Mouse (Mus musculus) E14TG2a.4 (cell line): ENCODE data around the gene Plekhg6.
A peak's percentile ranks its signal among the peaks of the same experiment; 100 is the strongest.

Source experiments
- H3K27me3 ChIP-seq: 2 replicates; pipeline ENCODE4 v1.6.1; 2014; ENCODE audit warnings: low read length, control low read depth; ENCODE audit not compliant: insufficient read depth
- H3K36me3 ChIP-seq: 2 replicates; pipeline ENCODE4 v1.6.1; 2014; ENCODE audit warnings: low read length, control low read depth; ENCODE audit not compliant: insufficient read depth
- H3K4me1 ChIP-seq: replicated peaks from 2 replicates; pipeline ENCODE4 v1.6.1; 2014; ENCODE audit warnings: low read depth, low read length, control low read depth
- H3K4me3 ChIP-seq: replicated peaks from 2 replicates; pipeline ENCODE4 v1.5.1; 2014; ENCODE audit warnings: mild to moderate bottlenecking, low read length
- H3K9me3 ChIP-seq: 2 replicates; pipeline ENCODE4 v1.6.1; 2014; ENCODE audit warnings: low read length, control low read depth
- CTCF ChIP-seq: conservative IDR thresholded peaks from 2 replicates; pipeline ENCODE4 v1.5.1; 2014; ENCODE audit warnings: low read length
- NANOG ChIP-seq: IDR thresholded peaks from 2 replicates; pipeline ENCODE4 v1.6.1; 2014; ENCODE audit warnings: borderline replicate concordance, low read length, mixed read lengths
- POU5F1 ChIP-seq: IDR thresholded peaks from 2 replicates; pipeline ENCODE4 v1.6.1; 2014; ENCODE audit warnings: low read length, borderline replicate concordance

Plekhg6 gene

GRCm38 (mm10) chr6:125333112-125333899 is 47.3 kb downstream of the Plekhg6 start:
- TF ChIP-seq NANOG (no peak), CTCF (no peak), POU5F1 (no peak)
- Histone ChIP-seq H3K27me3 (peaks cover 43% of the 10 kb centered on the region), H3K9me3 (no peaks in the 10 kb centered on the region), H3K4me1 (peaks cover 17% of the 10 kb centered on the region), H3K4me3 (no peak overlapping the region), H3K36me3 (no peaks in the 10 kb centered on the region)

DNA sequence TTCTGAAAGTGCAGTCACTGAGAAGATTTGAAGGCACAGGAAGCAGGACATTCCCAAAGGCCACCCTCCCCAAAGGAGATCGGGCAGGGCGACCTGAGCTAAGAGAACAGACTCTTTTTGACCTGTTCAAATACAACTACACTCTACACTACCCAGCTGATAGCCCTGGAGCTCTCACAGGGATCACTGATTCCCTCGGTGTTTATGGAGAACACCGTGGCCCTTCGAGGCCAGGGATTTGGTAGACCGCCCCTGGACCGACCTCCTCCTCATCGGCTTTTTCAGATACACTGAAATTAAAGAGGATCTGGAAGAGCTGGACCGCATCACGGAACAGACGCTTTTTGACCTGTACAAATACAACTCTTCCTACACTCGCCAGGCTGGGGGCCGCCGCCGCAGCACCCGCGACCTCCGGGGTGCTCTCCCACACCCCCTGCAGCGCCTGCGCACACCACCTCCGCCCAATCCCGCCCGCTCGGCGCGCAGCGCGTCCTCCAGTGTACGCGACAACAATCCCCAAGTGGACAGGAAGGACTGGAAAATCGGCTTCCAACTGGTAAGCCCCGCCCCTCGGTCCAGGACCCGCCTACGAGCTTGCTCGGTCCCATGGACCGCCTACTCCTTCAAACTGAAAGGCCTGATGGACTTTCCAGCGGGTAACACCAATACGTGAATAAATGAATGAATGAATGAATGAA is 49.8 kb downstream of the Plekhg6 start:
- TF ChIP-seq POU5F1 = no peak
- no peak for TF ChIP-seq CTCF
- no peak for TF ChIP-seq NANOG
- H3K27me3 ChIP-seq = peaks cover 41% of the 10 kb centered on the region
- H3K9me3 ChIP-seq = no peaks in the 10 kb centered on the region
- no peaks in the 10 kb centered on the region for H3K36me3 ChIP-seq
- H3K4me3 ChIP-seq = peak overlapping the region; percentile 76
- peaks cover 18% of the 10 kb centered on the region for H3K4me1 ChIP-seq

DNA sequence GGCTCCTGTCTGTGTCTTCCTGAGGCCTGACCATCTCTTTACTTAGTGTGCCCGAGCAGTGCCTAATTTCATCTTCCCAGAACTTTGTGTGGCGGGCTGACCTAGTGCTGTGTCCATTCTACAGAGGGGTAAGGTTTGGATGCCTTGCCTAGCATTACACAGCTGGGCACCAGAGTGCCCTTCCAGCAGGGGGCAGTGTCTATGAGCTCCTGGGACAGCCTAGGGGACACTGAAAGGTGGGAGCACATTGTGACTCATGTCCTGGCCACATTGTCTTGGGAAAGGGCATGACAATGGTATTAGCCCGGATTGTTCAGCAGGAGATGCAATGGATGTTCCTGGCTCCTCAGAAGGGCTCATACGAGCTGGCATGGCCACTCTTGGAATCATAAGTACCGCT is 52.4 kb downstream of the Plekhg6 start:
- Histone ChIP-seq H3K4me1 (peaks cover 23% of the 10 kb centered on the region), H3K9me3 (no peaks in the 10 kb centered on the region), H3K4me3 (no peak overlapping the region), H3K36me3 (no peaks in the 10 kb centered on the region), H3K27me3 (peaks cover 61% of the 10 kb centered on the region)
- peak; percentile 55 for TF ChIP-seq CTCF
- no peak for TF ChIP-seq POU5F1

DNA sequence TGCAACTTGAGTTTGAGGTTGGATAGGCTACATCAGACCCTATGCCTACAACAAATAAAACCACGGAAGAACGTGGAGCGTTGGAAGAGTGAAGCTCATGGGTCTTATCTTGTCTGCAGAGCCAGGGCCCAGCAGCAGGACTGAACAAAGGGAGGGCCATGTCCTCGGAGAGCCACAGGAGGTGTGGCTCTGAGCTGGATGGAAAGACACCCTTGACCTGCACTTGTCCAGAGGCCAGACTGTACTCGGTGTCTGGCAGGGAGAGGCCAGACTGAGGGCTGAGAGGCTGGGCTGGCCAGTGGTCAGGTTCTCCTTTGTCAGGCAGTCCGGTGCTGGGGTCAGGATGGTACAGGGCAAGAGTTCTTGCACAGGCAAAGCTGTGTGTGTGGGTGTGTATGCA is 55.3 kb downstream of the Plekhg6 start:
- Histone ChIP-seq H3K9me3 (no peaks in the 10 kb centered on the region), H3K4me3 (no peak overlapping the region), H3K4me1 (peaks cover 45% of the 10 kb centered on the region), H3K27me3 (peaks cover 66% of the 10 kb centered on the region), H3K36me3 (no peaks in the 10 kb centered on the region)
- TF ChIP-seq CTCF = no peak
- no peak for TF ChIP-seq NANOG
- TF ChIP-seq POU5F1 = no peak

- TF ChIP-seq POU5F1 (no peak), CTCF (no peak)
- Histone ChIP-seq H3K4me3 (no peak overlapping the region), H3K36me3 (no peaks in the 10 kb centered on the region), H3K9me3 (no peaks in the 10 kb centered on the region), H3K27me3 (peaks cover 75% of the 10 kb centered on the region), H3K4me1 (peaks cover 51% of the 10 kb centered on the region)
Measured at GRCm38 (mm10) chr6:125323547-125323946, 57.0 kb downstream of the Plekhg6 start.

DNA sequence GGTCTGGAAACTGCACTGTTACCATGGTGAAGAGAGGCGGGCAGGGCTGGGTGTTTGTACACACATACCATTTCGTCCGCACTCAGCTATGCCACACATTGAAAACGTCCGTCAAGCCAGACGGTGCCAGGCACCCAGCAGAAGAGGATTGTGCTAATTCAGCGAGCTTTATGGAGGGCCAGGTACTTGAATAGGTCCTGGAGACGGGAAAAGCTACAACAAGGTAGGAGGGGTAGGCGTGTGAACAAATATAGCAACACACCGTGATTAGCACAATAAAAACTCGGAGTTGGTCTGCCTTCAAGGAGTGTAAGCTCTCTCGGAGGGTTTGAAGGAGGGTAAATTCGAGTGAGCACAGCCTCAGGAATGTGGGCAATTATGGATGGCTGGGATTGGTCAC is 57.8 kb downstream of the Plekhg6 start:
- TF ChIP-seq CTCF = no peak
- no peak for TF ChIP-seq NANOG
- TF ChIP-seq POU5F1 = no peak
- Histone ChIP-seq H3K4me1 (peaks cover 47% of the 10 kb centered on the region), H3K9me3 (no peaks in the 10 kb centered on the region), H3K4me3 (peak overlapping the region; percentile 57; the same call in 1 of the 2 replicates), H3K27me3 (peaks cover 77% of the 10 kb centered on the region), H3K36me3 (no peaks in the 10 kb centered on the region)

DNA sequence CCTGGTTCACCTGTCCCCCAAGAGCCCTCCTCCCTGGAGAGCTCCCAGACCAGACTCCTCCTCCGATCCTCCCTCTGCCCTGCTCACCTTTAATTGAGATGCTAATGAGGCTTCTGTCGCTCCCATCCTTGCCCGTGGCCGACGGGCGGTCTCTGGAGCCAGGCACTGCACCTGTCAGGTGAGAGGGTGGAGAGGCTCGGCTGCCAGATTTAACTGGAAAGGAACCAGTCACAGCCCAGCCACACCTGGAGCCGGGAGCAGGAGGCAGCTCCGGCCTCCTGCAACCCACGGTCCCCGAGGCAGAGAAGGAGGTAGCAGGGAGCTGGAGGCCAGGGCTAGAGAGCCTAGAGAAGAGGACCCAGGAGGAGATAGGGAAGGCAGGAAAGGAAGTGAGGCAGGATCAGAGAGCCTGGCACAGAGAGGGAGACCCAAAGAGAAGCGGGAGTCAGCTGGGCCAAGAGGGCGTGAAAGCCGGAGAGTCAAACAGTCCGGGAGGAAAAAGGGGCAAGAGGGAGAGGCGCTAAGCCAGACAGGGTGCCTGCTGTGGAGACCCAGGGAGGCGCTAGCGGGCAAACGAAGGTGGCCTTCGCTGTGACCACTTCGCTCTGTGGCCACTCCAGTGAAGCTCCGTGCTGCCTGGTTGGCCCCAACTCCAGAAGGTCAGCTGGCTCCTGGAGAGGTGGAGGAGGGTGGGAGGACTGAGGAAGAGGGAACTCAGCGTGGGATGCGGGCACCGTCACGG is 59.3 kb downstream of the Plekhg6 start:
- peak overlapping the region; percentile 57 for H3K4me3 ChIP-seq
- no peaks in the 10 kb centered on the region for H3K9me3 ChIP-seq
- H3K27me3 ChIP-seq = peaks cover 74% of the 10 kb centered on the region
- no peaks in the 10 kb centered on the region for H3K36me3 ChIP-seq
- TF ChIP-seq CTCF (no peak), NANOG (no peak)
- H3K4me1 ChIP-seq = peaks cover 47% of the 10 kb centered on the region

DNA sequence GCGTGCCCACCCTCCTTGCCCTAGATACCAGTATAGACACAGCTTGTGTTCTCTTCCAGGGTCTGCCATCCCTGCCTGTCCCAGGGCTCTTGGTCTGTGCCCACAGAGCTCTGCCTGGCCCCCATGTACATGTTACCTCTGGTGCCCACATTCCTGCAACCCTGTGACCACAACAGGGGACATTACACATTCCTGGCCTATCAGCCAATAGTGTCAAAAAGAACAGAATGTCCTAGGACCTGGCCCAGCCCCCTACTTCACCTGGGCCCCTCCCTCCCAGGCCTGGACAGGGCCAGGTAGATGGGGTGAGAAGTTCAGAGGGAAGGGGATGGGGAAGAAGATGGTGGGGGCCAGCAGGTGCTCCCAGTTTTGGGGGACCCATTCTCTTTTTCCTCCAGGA is 60.3 kb downstream of the Plekhg6 start, which contains the start of gene Scnn1a:
TSS of gene Scnn1a (plus strand) at position 337 of the 400 bp plus-strand sequence.
- Histone ChIP-seq H3K4me3 (peak within 1 kb of the TSS; percentile 57), H3K4me1 (peaks cover 47% of the 10 kb centered on the region), H3K36me3 (no peaks in the 10 kb centered on the region), H3K27me3 (peaks cover 77% of the 10 kb centered on the region), H3K9me3 (no peaks in the 10 kb centered on the region)
- TF ChIP-seq CTCF (no peak), NANOG (no peak), POU5F1 (no peak)
